Mouse (Mus musculus): Measurements from ENCODE around the gene 1110012L19Rik. TPM values are rescaled to one million over a fixed set of nuclear protein-coding genes. Genes with fewer than 3 reads are reported as not detected.
"Not testable (repeated sequence)": the region's sequence is repeated elsewhere in the genome, so short reads cannot be mapped to it uniquely, and the experiment has no call there.

1110012L19Rik gene
- total RNA-seq (2021), result 10 to 100 TPM; 11.5 to 12.7 TPM
- long read RNA-seq, experiment 1, transcript 1110012L19Rik-201 (3 exons, 1,094 nt), result major isoform, 7 of 7 reads
- long read RNA-seq, experiment 1, partial matches to known transcripts, result 0 of 7 reads
- long read RNA-seq, experiment 1, other reads (novel, unspliced or antisense), result 0 of 7 reads
- long read RNA-seq, experiment 2, transcript 1110012L19Rik-201 (3 exons, 1,094 nt), result major isoform, 5 of 6 reads
- long read RNA-seq, experiment 2, partial matches to known transcripts, result 0 of 6 reads
- long read RNA-seq, experiment 2, other reads (novel, unspliced or antisense), result 1 of 6 reads

DNA sequence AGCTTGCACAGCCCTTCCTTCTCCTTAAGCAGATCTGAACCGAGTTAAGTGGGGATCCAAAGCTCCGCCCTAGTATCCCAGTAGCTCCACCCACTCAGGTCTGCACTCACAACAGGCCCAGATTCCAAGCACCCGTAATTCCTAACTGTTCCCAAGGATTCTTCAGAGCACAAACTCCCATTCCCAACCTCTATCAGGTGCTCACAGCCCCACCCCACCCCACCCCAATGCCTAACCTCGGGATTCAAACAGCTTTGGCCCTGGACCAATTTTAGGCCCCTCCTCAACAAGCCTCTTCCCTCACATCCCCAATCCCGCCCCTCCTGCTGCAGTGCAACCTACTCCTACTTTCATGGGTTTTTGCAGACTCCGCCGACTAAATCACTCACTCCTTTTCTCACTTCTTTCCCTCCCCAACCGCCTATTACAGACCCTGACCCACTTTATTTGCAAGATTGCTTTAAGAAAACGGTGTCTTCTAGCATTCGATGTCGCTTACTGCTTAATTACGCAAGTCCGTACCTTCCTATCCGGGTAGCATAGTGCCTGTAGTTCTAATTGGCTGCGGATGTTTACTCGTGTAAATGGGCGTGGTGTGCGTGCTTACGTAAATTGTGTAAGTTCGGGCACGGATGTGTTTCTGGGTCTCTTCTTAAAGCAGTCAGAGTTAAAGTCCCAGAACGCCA lies at the start of gene 1110012L19Rik:
1110012L19Rik (plus strand) TSS at position 602 of the 686 bp plus-strand sequence.
- Histone ChIP-seq H3K27ac (peak within 1 kb of the TSS; percentile 81), H3K4me3 (peak within 1 kb of the TSS; percentile 54)
- DNase-seq (ENCODE audit: extremely low spot score in 1 of 2, low spot score in 2 of 2), result peak; percentile 56 to 63
- intact Hi-C loops (cut with DNase I), result loop anchor here (10.0 kb wide), 2 partner anchors 89 to 179 kb away; partner anchors contain the start of gene Tmem185a
- no peak for TF ChIP-seq CTCF (IDR thresholded peaks at IDR 0.05)

DNA sequence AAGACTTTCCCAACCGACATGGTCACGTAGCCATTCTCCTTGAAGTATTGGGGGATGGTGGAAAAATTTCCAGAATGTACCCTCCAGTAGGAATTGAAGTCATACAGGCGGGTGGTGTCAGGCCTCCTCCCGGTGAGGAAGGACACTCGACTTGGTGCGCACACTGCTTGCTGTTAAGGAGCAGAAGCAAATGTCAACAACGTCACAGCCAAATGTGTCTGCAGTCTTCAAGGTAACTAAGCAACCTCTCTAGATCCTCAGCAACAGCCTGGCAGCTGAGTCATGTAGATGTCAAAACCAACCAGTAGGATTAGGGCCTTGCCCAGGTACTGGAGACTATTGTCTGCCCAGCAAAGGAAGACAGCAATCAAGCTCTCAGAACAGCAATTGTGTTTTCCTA lies 22.7 kb upstream of the 1110012L19Rik start:
- DNase-seq (ENCODE audit: extremely low spot score in 1 of 2, low spot score in 2 of 2), result peak in 1 of 2 experiments; percentile 10
- Histone ChIP-seq H3K27ac (peak overlapping the region; percentile 84; the same call in 1 of the 2 replicates), H3K4me3 (peak overlapping the region; percentile 55)
- intact Hi-C loops (cut with DNase I), result loop anchor here (5.0 to 10.0 kb wide), 2 partner anchors 212 to 689 kb away; partner anchors contain the start of gene Mamld1
- no peak for TF ChIP-seq CTCF (IDR thresholded peaks at IDR 0.05)

DNA sequence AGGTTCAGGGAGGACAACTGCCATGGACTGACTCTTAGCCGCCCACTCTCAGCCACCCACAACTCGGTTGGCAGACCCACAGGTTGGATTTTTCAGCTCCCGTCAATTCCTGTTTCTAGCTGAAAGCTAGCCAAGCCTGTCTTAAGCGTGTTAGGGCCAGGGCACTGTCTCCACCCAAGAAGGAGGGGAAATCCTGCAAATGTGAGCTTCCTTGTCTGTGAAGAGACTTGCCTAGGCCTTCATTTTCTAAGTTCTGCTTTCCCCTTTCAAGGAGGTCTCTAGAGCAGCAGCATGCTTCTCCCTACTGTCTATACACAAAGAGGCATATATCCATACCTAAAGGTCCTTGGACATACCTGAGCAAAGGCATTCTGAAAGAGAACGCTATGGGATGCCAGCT lies 22.2 kb upstream of the 1110012L19Rik start:
- DNase-seq (ENCODE audit: extremely low spot score in 1 of 2, low spot score in 2 of 2), result peak in 1 of 2 experiments; percentile 14
- no peak for TF ChIP-seq CTCF (IDR thresholded peaks at IDR 0.05)
- Histone ChIP-seq H3K4me3 (peak overlapping the region; percentile 55), H3K27ac (peak overlapping the region; percentile 84)
- intact Hi-C loops (cut with DNase I), result loop anchor here (5.0 to 10.0 kb wide), 2 partner anchors 211 to 689 kb away; partner anchors contain the start of gene Mamld1

DNA sequence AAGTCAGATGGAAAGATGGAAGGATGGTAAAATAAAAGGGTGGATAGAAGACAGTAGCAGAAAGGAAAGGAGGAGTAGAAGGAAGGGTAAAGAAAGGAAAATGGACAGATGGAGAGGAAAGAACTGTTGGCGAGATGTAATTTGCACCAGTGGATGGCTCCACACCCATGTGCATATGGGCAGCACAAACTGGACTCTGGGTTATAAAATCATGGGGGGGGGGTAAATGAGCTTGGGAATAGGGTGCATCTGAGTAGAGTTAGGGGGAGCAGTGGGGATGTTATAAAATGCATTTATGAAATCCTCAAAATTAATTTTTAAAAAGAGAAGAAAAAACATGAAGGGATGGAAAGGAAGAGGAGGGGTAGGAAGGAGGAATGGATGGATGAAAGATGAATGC lies 21.5 kb upstream of the 1110012L19Rik start:
- Histone ChIP-seq H3K27ac (peak overlapping the region; percentile 84), H3K4me3 (peak overlapping the region; percentile 55)
- no peak for TF ChIP-seq CTCF (IDR thresholded peaks at IDR 0.05)
- intact Hi-C loops (cut with DNase I), result loop anchor here (5.0 to 10.0 kb wide), 2 partner anchors 211 to 688 kb away; partner anchors contain the start of gene Mamld1
- no peak for DNase-seq (ENCODE audit: extremely low spot score in 1 of 2, low spot score in 2 of 2)

DNA sequence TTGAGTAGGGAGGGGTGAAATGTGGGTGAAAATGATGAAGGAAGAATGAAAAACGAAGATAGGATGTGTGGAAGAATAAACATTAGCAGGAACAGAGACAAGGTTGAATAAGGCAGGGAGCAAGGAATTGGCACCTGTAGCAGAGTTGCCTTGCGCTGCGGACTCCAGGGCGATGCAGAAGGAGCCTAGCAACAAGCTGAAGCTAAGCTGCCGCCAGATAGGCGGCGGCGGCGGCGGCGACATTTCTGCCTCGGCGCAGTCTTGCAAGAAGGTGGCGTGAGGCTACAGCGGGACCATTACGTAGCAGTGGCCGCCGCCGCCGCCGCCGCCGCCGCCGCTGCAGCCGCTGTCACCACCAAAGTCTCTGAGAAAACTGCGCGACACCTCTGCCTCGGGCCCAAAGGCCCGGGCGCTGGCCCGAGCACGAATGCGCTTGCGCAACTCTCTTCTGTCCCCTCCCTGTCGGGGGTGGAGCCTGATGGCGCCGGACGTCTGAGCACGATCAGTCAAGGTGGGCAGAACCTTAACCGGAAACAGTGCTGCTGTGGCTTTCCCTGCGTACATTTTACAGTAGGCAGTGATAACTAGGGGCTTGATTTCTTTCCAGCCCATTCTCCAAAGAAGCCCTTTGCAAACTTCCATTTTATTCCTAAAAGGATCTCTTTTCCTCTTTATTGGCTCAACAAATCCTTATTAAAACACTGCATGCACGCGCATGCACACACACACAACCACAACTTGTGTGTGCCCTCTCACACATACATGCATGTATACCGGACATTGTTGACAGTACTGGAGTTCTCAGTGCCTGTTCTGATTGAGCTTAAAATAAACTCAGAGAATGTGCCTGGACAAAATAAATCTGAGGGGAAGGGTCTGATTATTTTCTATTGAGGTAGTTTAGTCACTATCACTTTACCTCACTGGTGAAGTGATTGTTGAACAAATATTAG lies 20.7 kb upstream of the 1110012L19Rik start, which contains the start of gene Ids:
Ids (minus strand) TSS at position 424 of the 953 bp plus-strand sequence.
- TF ChIP-seq CTCF (IDR thresholded peaks at IDR 0.05), result no peak
- DNase-seq (ENCODE audit: extremely low spot score in 1 of 2, low spot score in 2 of 2), result peak; percentile 74 to 84
- H3K27ac ChIP-seq, result peak within 1 kb of the TSS; percentile 84
- H3K4me3 ChIP-seq, result peak within 1 kb of the TSS; percentile 55
- intact Hi-C loops (cut with DNase I), result loop anchor here (5.0 to 10.0 kb wide), 2 partner anchors 210 to 687 kb away; partner anchors contain the start of gene Mamld1

DNA sequence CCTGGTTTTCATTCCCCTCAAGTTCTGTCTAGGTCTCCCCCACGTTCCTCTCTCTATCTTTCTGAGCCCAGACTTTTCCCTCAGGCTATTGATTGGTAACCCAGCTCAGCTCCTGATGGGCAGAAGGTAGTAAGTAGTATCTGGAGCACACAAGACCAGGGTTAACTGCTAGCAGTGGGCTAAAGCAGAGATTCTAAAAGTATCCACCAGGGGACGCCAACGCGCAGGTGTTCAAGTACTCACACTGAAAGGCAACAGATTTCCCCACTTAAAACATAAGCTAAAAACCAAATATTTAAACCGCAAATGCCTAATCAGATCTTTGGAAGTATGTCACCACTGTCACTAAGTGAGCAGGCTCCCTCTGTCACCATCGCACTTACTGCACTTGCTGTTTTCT lies 15.9 kb upstream of the 1110012L19Rik start:
- not testable (repeated sequence) for H3K4me3 ChIP-seq; DNase-seq (ENCODE audit: extremely low spot score in 1 of 2, low spot score in 2 of 2); H3K27ac ChIP-seq
- intact Hi-C loops (cut with DNase I), result loop anchor here (10.0 kb wide), 1 partner anchor 205 kb away; no protein-coding TSS in a partner anchor

DNA sequence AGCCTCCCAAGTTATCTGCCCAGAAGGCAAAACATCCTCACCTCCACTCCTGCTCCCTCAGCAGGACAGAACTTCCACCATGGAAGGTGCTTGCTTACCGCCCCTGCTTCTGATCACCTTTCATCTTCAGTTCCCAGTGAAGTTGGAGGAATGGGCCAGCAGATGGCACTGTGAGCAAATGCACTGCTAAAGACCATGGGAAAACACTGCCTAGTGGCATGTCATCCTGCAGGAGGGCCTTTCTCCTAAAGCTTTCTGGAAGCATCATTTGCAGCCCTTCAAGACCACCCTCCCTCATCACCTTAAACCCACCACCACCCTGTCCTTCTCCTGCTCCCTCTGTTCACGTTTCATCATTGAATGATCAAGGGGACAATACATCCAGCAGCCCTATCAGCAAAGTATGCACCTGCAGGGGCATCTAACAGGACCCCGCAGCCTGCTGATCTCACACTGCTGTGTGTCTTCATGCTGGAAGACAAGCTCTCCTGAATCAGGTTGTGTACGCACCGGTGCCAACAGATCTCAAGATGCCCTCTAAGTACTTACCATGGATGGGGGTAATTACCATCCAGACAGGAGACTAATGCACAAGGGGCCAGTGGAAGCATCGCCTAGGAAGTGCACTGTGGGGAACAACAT lies 11.1 kb upstream of the 1110012L19Rik start:
- peak; percentile 8; the same call in 1 of the 2 replicates for TF ChIP-seq CTCF (IDR thresholded peaks at IDR 0.05)
- intact Hi-C loops (cut with DNase I); H3K4me3 ChIP-seq; DNase-seq (ENCODE audit: extremely low spot score in 1 of 2, low spot score in 2 of 2); H3K27ac ChIP-seq: not testable (repeated sequence)

DNA sequence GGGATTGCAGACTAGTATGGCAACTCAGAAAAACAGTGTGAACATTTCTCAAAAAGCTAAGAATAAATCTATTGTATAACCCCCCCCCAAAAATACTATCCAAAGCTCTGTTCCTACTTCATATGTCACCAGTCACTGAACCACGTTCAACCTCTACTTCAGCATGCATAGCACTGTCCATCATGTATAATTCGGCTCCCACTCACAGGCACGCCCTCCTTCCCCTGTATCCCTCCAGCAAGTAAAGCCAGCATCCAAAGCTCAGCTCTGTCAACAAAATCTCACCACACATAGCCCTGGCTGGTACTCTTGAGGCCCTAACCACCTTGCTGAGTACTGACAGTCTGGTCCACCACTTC lies 781 bp upstream of the 1110012L19Rik start:
- Histone ChIP-seq H3K4me3 (peak overlapping the region; percentile 54), H3K27ac (peak overlapping the region; percentile 81)
- intact Hi-C loops (cut with DNase I), result loop anchor here (10.0 kb wide), 2 partner anchors 90 to 180 kb away; partner anchors contain the start of gene Tmem185a
- TF ChIP-seq CTCF (IDR thresholded peaks at IDR 0.05), result no peak
- no peak for DNase-seq (ENCODE audit: extremely low spot score in 1 of 2, low spot score in 2 of 2)

DNA sequence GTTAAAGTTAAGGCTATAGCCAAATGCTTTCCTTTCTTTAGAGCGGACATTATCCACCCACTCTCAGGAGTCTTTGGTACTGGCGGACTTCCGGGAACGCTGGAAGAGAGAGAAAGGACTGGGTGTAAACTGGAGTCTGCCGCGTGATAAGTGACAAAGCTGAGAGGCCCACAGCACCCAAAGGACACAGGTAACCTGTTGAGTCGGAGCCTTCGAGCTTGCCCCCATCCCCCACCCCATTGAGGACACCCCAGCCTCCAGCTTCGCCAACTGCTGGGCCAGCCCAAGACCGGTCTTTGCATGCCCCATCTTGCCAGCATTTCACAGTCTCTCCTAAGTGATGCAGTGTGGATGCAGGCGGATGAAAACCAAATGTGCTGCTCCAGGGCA lies 280 bp downstream of the 1110012L19Rik start:
- peak overlapping the region; percentile 81 for H3K27ac ChIP-seq
- intact Hi-C loops (cut with DNase I), result loop anchor here (10.0 kb wide), 2 partner anchors 89 to 179 kb away; partner anchors contain the start of gene Tmem185a
- H3K4me3 ChIP-seq, result peak overlapping the region; percentile 54
- DNase-seq (ENCODE audit: extremely low spot score in 1 of 2, low spot score in 2 of 2), result peak in 1 of 2 experiments; percentile 9
- TF ChIP-seq CTCF (IDR thresholded peaks at IDR 0.05), result no peak

DNA sequence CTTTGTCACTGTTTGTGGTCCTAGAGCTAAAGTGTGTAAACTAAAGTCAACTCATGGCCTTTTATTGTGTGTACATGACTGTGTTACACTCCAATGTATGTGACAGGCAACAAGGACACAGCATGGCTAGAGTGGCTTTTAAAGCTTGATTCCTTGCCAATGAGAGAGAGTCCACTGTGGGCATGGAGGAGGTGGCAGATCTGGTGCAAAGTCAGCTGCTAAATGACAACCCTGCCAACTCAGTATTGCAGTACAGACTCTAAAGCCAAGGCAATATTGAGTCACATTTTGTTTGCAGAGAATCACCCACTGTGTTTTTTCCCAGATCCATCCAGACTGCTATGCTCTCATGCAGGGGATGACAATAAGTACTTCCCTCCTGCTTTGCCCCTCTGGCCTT lies 7.0 kb downstream of the 1110012L19Rik start:
- H3K4me3 ChIP-seq; H3K27ac ChIP-seq; DNase-seq (ENCODE audit: extremely low spot score in 1 of 2, low spot score in 2 of 2); intact Hi-C loops (cut with DNase I): not testable (repeated sequence)

DNA sequence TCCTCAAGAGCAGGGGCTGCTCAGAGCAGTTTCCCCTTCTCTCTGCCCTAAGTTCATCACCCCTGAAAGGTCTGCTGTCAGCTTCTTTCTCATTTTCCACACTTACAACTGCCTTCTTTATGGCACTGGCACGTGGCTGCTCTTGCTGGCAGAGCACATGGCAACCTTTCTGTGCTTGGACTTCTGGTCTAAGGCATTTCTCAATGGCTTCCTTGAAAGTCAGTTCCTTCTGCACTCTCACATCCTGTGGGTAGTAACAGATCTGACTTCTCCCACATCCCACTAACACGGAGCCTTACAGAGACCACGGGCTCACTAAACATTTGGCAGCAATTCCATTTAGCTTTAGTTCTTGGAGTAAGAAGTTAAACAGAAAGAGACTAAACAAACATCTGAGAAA lies 39.8 kb downstream of the 1110012L19Rik start:
- H3K27ac ChIP-seq; intact Hi-C loops (cut with DNase I); DNase-seq (ENCODE audit: extremely low spot score in 1 of 2, low spot score in 2 of 2); H3K4me3 ChIP-seq: not testable (repeated sequence)

Other genes starting within 250 kb of the 1110012L19Rik start
- 100 to 1,000 TPM; 343 to 358 TPM for gene Ids, start 20.8 kb upstream of the 1110012L19Rik start, total RNA-seq (2021)
- gene Tmem185a, start 91.3 kb downstream of the 1110012L19Rik start, total RNA-seq (2021), result 10 to 100 TPM; 52.1 to 52.9 TPM

Measured in left cerebral cortex, adult 2 months (tissue).